Mouse (Mus musculus): ENCODE data around the gene Olfr1340. TPM values are rescaled to one million over a fixed set of nuclear protein-coding genes. Genes with fewer than 3 reads are reported as not detected.

Olfr1340 gene
- not detected in 2 replicates for polyA plus RNA-seq (2014; fragmentation: Nextera tagmentation; extraction: Ambion mirVana)

- H3K27ac ChIP-seq (ENCODE audit: low read length), result no peak within 1 kb of the TSS
- H3K9ac ChIP-seq (replicated peaks; ENCODE audit: low read depth, low read length), result no peak within 1 kb of the TSS
Observed at GRCm38 (mm10) chr4:118719838-118720237, at the start of gene Olfr1340. Gene Olfr1340, plus strand, starts transcription at chr4:118720138.

GRCm38 (mm10) chr4:118687086-118687485 lies 32.9 kb upstream of the Olfr1340 start:
- 24% methylated on average over 2 of the region's 2 CpGs for WGBS
- Histone ChIP-seq H3K9ac (replicated peaks; ENCODE audit: low read depth, low read length) (no peak overlapping the region), H3K27me3 (ENCODE audit: control insufficient read depth, insufficient read depth, low read length) (no peaks in the 10 kb centered on the region), H3K4me2 (replicated peaks; ENCODE audit: low read depth, low read length) (no peak overlapping the region), H3K9me3 (ENCODE audit: control insufficient read depth, low read depth, low read length) (no peaks in the 10 kb centered on the region), H3K4me1 (ENCODE audit: control insufficient read depth, insufficient read depth, low read length) (no peaks in the 10 kb centered on the region), H3K4me3 (ENCODE audit: low read depth, low read length) (no peak overlapping the region), H3K27ac (ENCODE audit: low read length) (no peak overlapping the region), H3K36me3 (ENCODE audit: control insufficient read depth, insufficient read depth, low read length) (no peaks in the 10 kb centered on the region)
- ATAC-seq (ENCODE audit: insufficient number of reproducible peaks, insufficient read depth, low FRiP score, low read depth), result no peak

More at GRCm38 (mm10) chr4:118719838-118720237, at the start of gene Olfr1340:
- no peak for ATAC-seq (ENCODE audit: insufficient number of reproducible peaks, insufficient read depth, low FRiP score, low read depth)
- no peaks in the 10 kb centered on the region for H3K9me3 ChIP-seq (ENCODE audit: control insufficient read depth, low read depth, low read length)
- H3K27me3 ChIP-seq (ENCODE audit: control insufficient read depth, insufficient read depth, low read length), result no peaks in the 10 kb centered on the region
- H3K4me1 ChIP-seq (ENCODE audit: control insufficient read depth, insufficient read depth, low read length), result no peaks in the 10 kb centered on the region
- no peaks in the 10 kb centered on the region for H3K36me3 ChIP-seq (ENCODE audit: control insufficient read depth, insufficient read depth, low read length)
- H3K4me3 ChIP-seq (ENCODE audit: low read depth, low read length), result no peak within 1 kb of the TSS
- no peak within 1 kb of the TSS for H3K4me2 ChIP-seq (replicated peaks; ENCODE audit: low read depth, low read length)

DNA sequence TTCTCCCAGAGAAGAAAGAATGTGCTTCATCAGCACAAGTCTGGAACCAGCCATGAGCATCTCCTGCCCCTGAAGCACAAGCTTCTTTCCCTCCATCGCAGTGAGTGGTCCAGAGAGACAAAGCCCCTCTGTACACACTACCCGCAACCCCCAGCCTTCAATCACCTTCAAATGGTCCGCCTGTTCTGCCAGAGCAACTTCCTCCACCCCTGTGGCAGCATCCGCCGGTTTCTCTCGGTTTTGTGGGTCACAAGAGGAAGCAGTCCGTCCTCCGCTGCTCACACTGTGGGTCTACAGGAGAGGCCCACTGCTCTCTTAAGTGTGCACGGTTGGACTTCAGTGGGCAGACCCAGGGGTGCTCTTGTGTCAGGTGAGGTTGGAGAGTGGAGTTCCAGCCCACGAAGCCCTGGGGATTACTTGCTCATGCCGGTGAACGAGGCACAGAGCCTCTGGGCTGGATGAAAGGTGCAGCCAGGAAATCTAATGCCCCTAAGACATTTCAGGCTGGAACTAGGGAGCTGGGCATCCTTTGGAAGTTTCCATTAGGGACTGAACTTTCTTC lies 27.4 kb upstream of the Olfr1340 start, which contains the start of gene Olfr1342:
Gene Olfr1342 (minus strand): TSS at position 345 of the 562 bp plus-strand sequence.
- no peak for ATAC-seq (ENCODE audit: insufficient number of reproducible peaks, insufficient read depth, low FRiP score, low read depth)
- no peak within 1 kb of the TSS for H3K9ac ChIP-seq (replicated peaks; ENCODE audit: low read depth, low read length)
- 60% methylated on average over 12 of the region's 12 CpGs for WGBS
- H3K27me3 ChIP-seq (ENCODE audit: control insufficient read depth, insufficient read depth, low read length), result no peaks in the 10 kb centered on the region
- H3K4me3 ChIP-seq (ENCODE audit: low read depth, low read length), result no peak within 1 kb of the TSS
- no peaks in the 10 kb centered on the region for H3K9me3 ChIP-seq (ENCODE audit: control insufficient read depth, low read depth, low read length)
- H3K4me1 ChIP-seq (ENCODE audit: control insufficient read depth, insufficient read depth, low read length), result no peaks in the 10 kb centered on the region
- H3K27ac ChIP-seq (ENCODE audit: low read length), result no peak within 1 kb of the TSS
- no peak within 1 kb of the TSS for H3K4me2 ChIP-seq (replicated peaks; ENCODE audit: low read depth, low read length)
- H3K36me3 ChIP-seq (ENCODE audit: control insufficient read depth, insufficient read depth, low read length), result no peaks in the 10 kb centered on the region

GRCm38 (mm10) chr4:118693812-118694211 lies 26.1 kb upstream of the Olfr1340 start:
- H3K27me3 ChIP-seq (ENCODE audit: control insufficient read depth, insufficient read depth, low read length), result no peaks in the 10 kb centered on the region
- no peaks in the 10 kb centered on the region for H3K4me1 ChIP-seq (ENCODE audit: control insufficient read depth, insufficient read depth, low read length)
- no peak overlapping the region for H3K9ac ChIP-seq (replicated peaks; ENCODE audit: low read depth, low read length)
- no peak overlapping the region for H3K4me3 ChIP-seq (ENCODE audit: low read depth, low read length)
- no peak overlapping the region for H3K27ac ChIP-seq (ENCODE audit: low read length)
- no peak overlapping the region for H3K4me2 ChIP-seq (replicated peaks; ENCODE audit: low read depth, low read length)
- WGBS, result 35% methylated on average over 2 of the region's 2 CpGs
- H3K9me3 ChIP-seq (ENCODE audit: control insufficient read depth, low read depth, low read length), result no peaks in the 10 kb centered on the region
- no peak for ATAC-seq (ENCODE audit: insufficient number of reproducible peaks, insufficient read depth, low FRiP score, low read depth)
- no peaks in the 10 kb centered on the region for H3K36me3 ChIP-seq (ENCODE audit: control insufficient read depth, insufficient read depth, low read length)

GRCm38 (mm10) chr4:118703223-118703622 lies 16.7 kb upstream of the Olfr1340 start, which contains the start of gene Olfr1341:
Gene Olfr1341, plus strand, starts transcription at chr4:118703523.
- Histone ChIP-seq H3K4me2 (replicated peaks; ENCODE audit: low read depth, low read length) (no peak within 1 kb of the TSS), H3K9me3 (ENCODE audit: control insufficient read depth, low read depth, low read length) (no peaks in the 10 kb centered on the region), H3K4me1 (ENCODE audit: control insufficient read depth, insufficient read depth, low read length) (no peaks in the 10 kb centered on the region), H3K27ac (ENCODE audit: low read length) (no peak within 1 kb of the TSS), H3K36me3 (ENCODE audit: control insufficient read depth, insufficient read depth, low read length) (no peaks in the 10 kb centered on the region), H3K9ac (replicated peaks; ENCODE audit: low read depth, low read length) (no peak within 1 kb of the TSS), H3K27me3 (ENCODE audit: control insufficient read depth, insufficient read depth, low read length) (no peaks in the 10 kb centered on the region), H3K4me3 (ENCODE audit: low read depth, low read length) (no peak within 1 kb of the TSS)
- 83% methylated on average over 3 of the region's 3 CpGs for WGBS
- no peak for ATAC-seq (ENCODE audit: insufficient number of reproducible peaks, insufficient read depth, low FRiP score, low read depth)

- Histone ChIP-seq H3K36me3 (ENCODE audit: control insufficient read depth, insufficient read depth, low read length) (no peaks in the 10 kb centered on the region), H3K4me3 (ENCODE audit: low read depth, low read length) (no peak overlapping the region), H3K27ac (ENCODE audit: low read length) (no peak overlapping the region), H3K9ac (replicated peaks; ENCODE audit: low read depth, low read length) (no peak overlapping the region), H3K27me3 (ENCODE audit: control insufficient read depth, insufficient read depth, low read length) (no peaks in the 10 kb centered on the region), H3K4me1 (ENCODE audit: control insufficient read depth, insufficient read depth, low read length) (no peaks in the 10 kb centered on the region), H3K4me2 (replicated peaks; ENCODE audit: low read depth, low read length) (no peak overlapping the region), H3K9me3 (ENCODE audit: control insufficient read depth, low read depth, low read length) (no peaks in the 10 kb centered on the region)
- WGBS, result 82% methylated on average over 5 of the region's 5 CpGs
- ATAC-seq (ENCODE audit: insufficient number of reproducible peaks, insufficient read depth, low FRiP score, low read depth), result no peak
Observed at GRCm38 (mm10) chr4:118708086-118708485, 11.9 kb upstream of the Olfr1340 start.

DNA sequence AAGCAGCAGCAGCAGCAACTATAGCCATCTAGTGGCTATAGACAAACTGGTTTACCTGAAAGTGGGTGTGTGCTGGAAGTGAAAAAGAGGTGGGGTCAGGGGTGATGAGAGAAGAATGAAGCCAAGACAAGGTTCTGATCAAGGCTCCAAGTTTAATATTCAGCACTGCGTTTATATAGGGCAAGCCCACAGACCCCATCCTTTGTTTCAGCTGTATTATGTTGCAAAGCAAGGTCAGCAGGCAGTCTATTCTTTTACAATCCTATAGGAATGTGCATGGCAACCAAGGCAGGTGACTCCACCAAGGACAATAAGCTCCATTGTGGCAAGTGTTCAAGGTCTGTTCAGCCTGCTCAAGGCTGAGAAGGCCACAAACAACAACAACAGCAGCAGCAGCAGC lies 8.3 kb upstream of the Olfr1340 start:
- Histone ChIP-seq H3K9me3 (ENCODE audit: control insufficient read depth, low read depth, low read length) (no peaks in the 10 kb centered on the region), H3K27ac (ENCODE audit: low read length) (no peak overlapping the region), H3K4me3 (ENCODE audit: low read depth, low read length) (no peak overlapping the region), H3K4me2 (replicated peaks; ENCODE audit: low read depth, low read length) (no peak overlapping the region), H3K4me1 (ENCODE audit: control insufficient read depth, insufficient read depth, low read length) (no peaks in the 10 kb centered on the region), H3K36me3 (ENCODE audit: control insufficient read depth, insufficient read depth, low read length) (no peaks in the 10 kb centered on the region), H3K9ac (replicated peaks; ENCODE audit: low read depth, low read length) (no peak overlapping the region), H3K27me3 (ENCODE audit: control insufficient read depth, insufficient read depth, low read length) (no peaks in the 10 kb centered on the region)
- ATAC-seq (ENCODE audit: insufficient number of reproducible peaks, insufficient read depth, low FRiP score, low read depth), result no peak
- WGBS, result 32% methylated on average over 1 of the region's 1 CpGs

- H3K9me3 ChIP-seq (ENCODE audit: control insufficient read depth, low read depth, low read length), result no peaks in the 10 kb centered on the region
- whole genome bisulfite sequencing, result 52% methylated on average over 10 of the region's 10 CpGs
Observed at GRCm38 (mm10) chr4:118721742-118722483, 2.0 kb downstream of the Olfr1340 start.

More at GRCm38 (mm10) chr4:118721742-118722483, 2.0 kb downstream of the Olfr1340 start:
- Histone ChIP-seq H3K4me2 (replicated peaks; ENCODE audit: low read depth, low read length) (no peak overlapping the region), H3K4me1 (ENCODE audit: control insufficient read depth, insufficient read depth, low read length) (no peaks in the 10 kb centered on the region), H3K27me3 (ENCODE audit: control insufficient read depth, insufficient read depth, low read length) (no peaks in the 10 kb centered on the region), H3K27ac (ENCODE audit: low read length) (no peak overlapping the region), H3K4me3 (ENCODE audit: low read depth, low read length) (no peak overlapping the region), H3K9ac (replicated peaks; ENCODE audit: low read depth, low read length) (no peak overlapping the region), H3K36me3 (ENCODE audit: control insufficient read depth, insufficient read depth, low read length) (no peaks in the 10 kb centered on the region)
- no peak for ATAC-seq (ENCODE audit: insufficient number of reproducible peaks, insufficient read depth, low FRiP score, low read depth)

Measured in stomach, embryonic 14.5 days (tissue).